Comparison of ENCODE assay signal across 19 mouse cellular contexts in genomic region chr4:151695984-151696383, GRCm38 (mm10).
A peak's percentile ranks its signal among the peaks of the same experiment; 100 is the strongest.
DNase-seq lines count a peak whose midpoint lies in the region; ATAC-seq lines count a peak whose summit lies in the region.
"Had no signal": no experiment of that assay in that cellular context is flagged by ENCODE, and none has a peak within 500 bp of the region (broad histone marks: within the 10 kb centered on the region; RNA-seq: fewer than 3 reads in every experiment).

No protein-coding gene starts in this region.

- DNase-seq in midbrain, embryonic 11.5 days (ENCODE audit: low spot score, missing footprints): no peak
- DNase-seq in hindbrain, embryonic 14.5 days (ENCODE audit: low spot score): peak; percentile 57
- DNase-seq in gastrocnemius, postnatal 25 days: no peak
- DNase-seq: adrenal gland, postnatal 36 days; cerebellum, adult 18-20 months; cerebellum, postnatal 25 days; gastrocnemius, adult 2 months; heart, postnatal 36 days; lung, postnatal 10 days; spleen, adult 18-20 months; thymus, postnatal 25 days had no signal

- peak overlapping the region; percentile 80 for H3K27ac ChIP-seq in midbrain, embryonic 13.5 days
- no peak overlapping the region for H3K27ac ChIP-seq in midbrain, embryonic 11.5 days (ENCODE audit: low read depth, low read length)
- H3K27ac ChIP-seq in forebrain, embryonic 13.5 days: peak overlapping the region; percentile 32
- peak overlapping the region; percentile 69 for H3K27ac ChIP-seq in hindbrain, embryonic 14.5 days
- H3K27ac ChIP-seq in neural tube, embryonic 13.5 days (replicated peaks): peak overlapping the region; percentile 86
- H3K27ac ChIP-seq in kidney, embryonic 16.5 days (ENCODE audit: low read length): no peak overlapping the region
- H3K27ac ChIP-seq: gastrocnemius, adult 2 months; kidney, postnatal 0 days; layer of hippocampus, adult 2 months; limb, embryonic 15.5 days had no signal

- ATAC-seq in midbrain, embryonic 13.5 days: peak; percentile 70
- ATAC-seq in midbrain, embryonic 11.5 days (ENCODE audit: low FRiP score): no peak
- peak; percentile 52; the same call in 1 of the 2 replicates for ATAC-seq in forebrain, embryonic 13.5 days
- peak; percentile 69; the same call in 1 of the 2 replicates for ATAC-seq in hindbrain, embryonic 14.5 days (ENCODE audit: low FRiP score)
- peak; percentile 64 for ATAC-seq in neural tube, embryonic 13.5 days (ENCODE audit: low read depth)
- ATAC-seq in kidney, embryonic 16.5 days (ENCODE audit: low FRiP score, low TSS enrichment): no peak
- ATAC-seq: intestine, postnatal 0 days had no signal

- H3K4me3 ChIP-seq in midbrain, embryonic 13.5 days (replicated peaks): no peak overlapping the region
- no peak overlapping the region for H3K4me3 ChIP-seq in midbrain, embryonic 11.5 days (ENCODE audit: low read depth, low read length)
- no peak overlapping the region for H3K4me3 ChIP-seq in forebrain, embryonic 13.5 days
- H3K4me3 ChIP-seq in hindbrain, embryonic 14.5 days (replicated peaks; ENCODE audit: low read length): no peak overlapping the region
- H3K4me3 ChIP-seq in neural tube, embryonic 13.5 days: no peak overlapping the region
- H3K4me3 ChIP-seq in kidney, embryonic 16.5 days (ENCODE audit: low read length): no peak overlapping the region
- H3K4me3 ChIP-seq: gastrocnemius, adult 2 months; layer of hippocampus, adult 2 months; limb, embryonic 15.5 days had no signal

- no peaks in the 10 kb centered on the region for H3K27me3 ChIP-seq in midbrain, embryonic 13.5 days
- H3K27me3 ChIP-seq in midbrain, embryonic 11.5 days (ENCODE audit: control insufficient read depth, insufficient read depth, low read length): no peaks in the 10 kb centered on the region
- H3K27me3 ChIP-seq in forebrain, embryonic 13.5 days: peaks cover 6% of the 10 kb centered on the region; the same call in 1 of the 2 replicates
- H3K27me3 ChIP-seq in hindbrain, embryonic 14.5 days (ENCODE audit: control insufficient read depth, insufficient read depth, low read length): no peaks in the 10 kb centered on the region
- no peaks in the 10 kb centered on the region for H3K27me3 ChIP-seq in neural tube, embryonic 13.5 days
- H3K27me3 ChIP-seq in kidney, embryonic 16.5 days (ENCODE audit: insufficient read depth, low read length): no peaks in the 10 kb centered on the region
- H3K27me3 ChIP-seq: limb, embryonic 15.5 days had no signal

- H3K9ac ChIP-seq in midbrain, embryonic 13.5 days (replicated peaks): no peak overlapping the region
- no peak overlapping the region for H3K9ac ChIP-seq in midbrain, embryonic 11.5 days (ENCODE audit: low read length)
- no peak overlapping the region for H3K9ac ChIP-seq in forebrain, embryonic 13.5 days
- H3K9ac ChIP-seq in hindbrain, embryonic 14.5 days: no peak overlapping the region
- H3K9ac ChIP-seq in neural tube, embryonic 13.5 days: no peak overlapping the region
- no peak overlapping the region for H3K9ac ChIP-seq in kidney, embryonic 16.5 days (replicated peaks; ENCODE audit: low read length)
- H3K9ac ChIP-seq: limb, embryonic 15.5 days had no signal

- no peaks in the 10 kb centered on the region for H3K9me3 ChIP-seq in midbrain, embryonic 13.5 days
- H3K9me3 ChIP-seq in midbrain, embryonic 11.5 days (ENCODE audit: control insufficient read depth, low read length): no peaks in the 10 kb centered on the region
- H3K9me3 ChIP-seq in forebrain, embryonic 13.5 days (replicated peaks): no peaks in the 10 kb centered on the region
- H3K9me3 ChIP-seq in hindbrain, embryonic 14.5 days (ENCODE audit: control insufficient read depth, low read length): no peaks in the 10 kb centered on the region
- no peaks in the 10 kb centered on the region for H3K9me3 ChIP-seq in neural tube, embryonic 13.5 days
- no peaks in the 10 kb centered on the region for H3K9me3 ChIP-seq in kidney, embryonic 16.5 days (ENCODE audit: low read length)
- H3K9me3 ChIP-seq: limb, embryonic 15.5 days had no signal

- 39% methylated on average over 11 of the region's 11 CpGs for WGBS in midbrain, embryonic 13.5 days
- 66% methylated on average over 11 of the region's 11 CpGs for WGBS in midbrain, embryonic 11.5 days
- WGBS in forebrain, embryonic 13.5 days: 17% methylated on average over 11 of the region's 11 CpGs
- 22% methylated on average over 11 of the region's 11 CpGs for WGBS in hindbrain, embryonic 14.5 days
- 25% methylated on average over 11 of the region's 11 CpGs for WGBS in neural tube, embryonic 13.5 days
- WGBS in kidney, embryonic 16.5 days: 67% methylated on average over 11 of the region's 11 CpGs

- H3K36me3 ChIP-seq in midbrain, embryonic 13.5 days: no peaks in the 10 kb centered on the region
- no peaks in the 10 kb centered on the region for H3K36me3 ChIP-seq in midbrain, embryonic 11.5 days (ENCODE audit: control insufficient read depth, insufficient read depth, low read length)
- H3K36me3 ChIP-seq in forebrain, embryonic 13.5 days (ENCODE audit: poor library complexity, severe bottlenecking): no peaks in the 10 kb centered on the region
- H3K36me3 ChIP-seq in hindbrain, embryonic 14.5 days (replicated peaks; ENCODE audit: control insufficient read depth, insufficient read depth): no peaks in the 10 kb centered on the region
- no peaks in the 10 kb centered on the region for H3K36me3 ChIP-seq in neural tube, embryonic 13.5 days
- H3K36me3 ChIP-seq in kidney, embryonic 16.5 days (ENCODE audit: insufficient read depth, low read length): no peaks in the 10 kb centered on the region
- H3K36me3 ChIP-seq: limb, embryonic 15.5 days had no signal

- peaks cover 43% of the 10 kb centered on the region for H3K4me1 ChIP-seq in midbrain, embryonic 13.5 days (replicated peaks)
- no peaks in the 10 kb centered on the region for H3K4me1 ChIP-seq in midbrain, embryonic 11.5 days (ENCODE audit: control insufficient read depth, insufficient read depth, low read length)
- peaks cover 40% of the 10 kb centered on the region for H3K4me1 ChIP-seq in forebrain, embryonic 13.5 days
- H3K4me1 ChIP-seq in hindbrain, embryonic 14.5 days (replicated peaks; ENCODE audit: control insufficient read depth, insufficient read depth, low read length): peaks cover 34% of the 10 kb centered on the region
- peaks cover 63% of the 10 kb centered on the region for H3K4me1 ChIP-seq in neural tube, embryonic 13.5 days (replicated peaks)
- no peaks in the 10 kb centered on the region for H3K4me1 ChIP-seq in kidney, embryonic 16.5 days (ENCODE audit: insufficient read depth, low read length)
- H3K4me1 ChIP-seq: limb, embryonic 15.5 days had no signal

- H3K4me2 ChIP-seq in midbrain, embryonic 13.5 days (replicated peaks): no peak overlapping the region
- no peak overlapping the region for H3K4me2 ChIP-seq in midbrain, embryonic 11.5 days
- 0 out of 2 replicates have a peak overlapping the region, but pooled peaks have one; percentile 14 for H3K4me2 ChIP-seq in forebrain, embryonic 13.5 days
- H3K4me2 ChIP-seq in hindbrain, embryonic 14.5 days (replicated peaks): no peak overlapping the region
- H3K4me2 ChIP-seq in neural tube, embryonic 13.5 days: no peak overlapping the region
- H3K4me2 ChIP-seq in kidney, embryonic 16.5 days (replicated peaks; ENCODE audit: low read depth, low read length): no peak overlapping the region
- H3K4me2 ChIP-seq: limb, embryonic 15.5 days had no signal

Comparison
In these comparisons a context has a peak if more than half of its experiments do, and no peak if none do; other contexts are left out.
1. ATAC-seq: peak in midbrain, embryonic 13.5 days (single experiment), forebrain, embryonic 13.5 days (single experiment), hindbrain, embryonic 14.5 days (single experiment) and neural tube, embryonic 13.5 days (single experiment); none in midbrain, embryonic 11.5 days (single experiment) and kidney, embryonic 16.5 days (single experiment).
2. H3K27ac ChIP-seq: peak in midbrain, embryonic 13.5 days (single experiment), forebrain, embryonic 13.5 days (single experiment), hindbrain, embryonic 14.5 days (single experiment) and neural tube, embryonic 13.5 days (single experiment); none in midbrain, embryonic 11.5 days (single experiment) and kidney, embryonic 16.5 days (single experiment).